Mouse (Mus musculus) midbrain, embryonic 16.5 days (tissue): ENCODE data around the gene Glipr1l2. TPM values are rescaled to one million over a fixed set of nuclear protein-coding genes. Genes with fewer than 3 reads are reported as not detected.

Experiments
- polyA plus RNA-seq: library from polyadenylated mRNA; unstranded; fragments of >200 nt; fragmentation: Nextera tagmentation; extraction: Ambion mirVana; gene quantifications from 2 replicates; pipeline ENCODE4 v1.2.1, GENCODE M21; 2015

Glipr1l2 gene
- polyA plus RNA-seq, 1 experiment from 2014 or later, result not detected

Other genes starting within 250 kb of the Glipr1l2 start
- gene Krr1, start 110.7 kb upstream of the Glipr1l2 start, polyA plus RNA-seq, result 40.4 and 43.8 TPM in 2 replicates
- gene Glipr1, start 80.7 kb upstream of the Glipr1l2 start, polyA plus RNA-seq, result 0.47 and 0.82 TPM in 2 replicates
- 0.21 and 0.40 TPM in 2 replicates for gene Glipr1l1, start 23.2 kb upstream of the Glipr1l2 start, polyA plus RNA-seq
- gene Glipr1l3, start 77.0 kb downstream of the Glipr1l2 start, polyA plus RNA-seq, result 0.56 and 0.63 TPM in 2 replicates
- 0.45 and 0.75 TPM in 2 replicates for gene Caps2, start 80.3 kb downstream of the Glipr1l2 start, polyA plus RNA-seq
- gene Kcnc2, start 187.8 kb downstream of the Glipr1l2 start, polyA plus RNA-seq, result 8.5 and 10.2 TPM in 2 replicates